Mouse (Mus musculus) lung, embryonic 15.5 days (tissue): ENCODE results near the gene Zfp988. TPM values are rescaled to one million over a fixed set of nuclear protein-coding genes. Genes with fewer than 3 reads are reported as not detected.
"Not testable (repeated sequence)": the region's sequence is repeated elsewhere in the genome, so short reads cannot be mapped to it uniquely, and the experiment has no call there.

Experiments used
- ATAC-seq: fragments of 200-750 bp; cut with Nextera tagmentation; 2 replicates; pipeline ENCODE4 v1.8.0; 2017; ENCODE audit warnings: moderate number of reproducible peaks, borderline replicate concordance; ENCODE audit not compliant: low FRiP score, low TSS enrichment; ENCODE audit errors: extremely low read depth
- H3K27ac ChIP-seq: fragments of 300-500 bp; sonication (generic); 2 replicates; pipeline ENCODE4 v1.5.1; 2015; ENCODE audit warnings: moderate library complexity, mild to moderate bottlenecking, inconsistent platforms
- H3K27me3 ChIP-seq: fragments of 300-500 bp; sonication (generic); 2 replicates; pipeline ENCODE4 v1.6.1; 2015; ENCODE audit warnings: inconsistent platforms
- H3K36me3 ChIP-seq: fragments of 300-500 bp; sonication (generic); 2 replicates; pipeline ENCODE4 v1.6.1; 2015; ENCODE audit warnings: inconsistent platforms
- H3K4me1 ChIP-seq: fragments of 300-500 bp; sonication (generic); 2 replicates; pipeline ENCODE4 v1.6.1; 2015; ENCODE audit warnings: inconsistent platforms
- H3K4me2 ChIP-seq: fragments of 300-500 bp; sonication (generic); 2 replicates; pipeline ENCODE4 v1.6.1; 2015; ENCODE audit warnings: inconsistent platforms, mild to moderate bottlenecking, moderate library complexity
- H3K4me3 ChIP-seq: fragments of 300-500 bp; sonication (generic); 2 replicates; pipeline ENCODE4 v1.5.1; 2015; ENCODE audit warnings: mild to moderate bottlenecking, inconsistent platforms
- H3K9ac ChIP-seq: fragments of 300-500 bp; sonication (generic); 2 replicates; pipeline ENCODE4 v1.6.1; 2015; ENCODE audit warnings: inconsistent platforms
- H3K9me3 ChIP-seq: fragments of 300-500 bp; sonication (generic); 2 replicates; pipeline ENCODE4 v1.6.1; 2016; ENCODE audit warnings: inconsistent platforms
- WGBS: fragments of 180-500 bp; shearing (Covaris S2); methylation state at CpG from one replicate; pipeline ENCODE4 v1.1.7; 2015; 5-methylcytosine and 5-hydroxymethylcytosine counted together
- polyA plus RNA-seq: library from polyadenylated mRNA; unstranded; fragments of >200 nt; fragmentation: Nextera tagmentation; extraction: Ambion mirVana; gene quantifications from 2 replicates; pipeline ENCODE4 v1.2.1, GENCODE M21; 2015

The Zfp988 gene
- polyA plus RNA-seq, 1 experiment from 2014 or later: 0.20 TPM

DNA sequence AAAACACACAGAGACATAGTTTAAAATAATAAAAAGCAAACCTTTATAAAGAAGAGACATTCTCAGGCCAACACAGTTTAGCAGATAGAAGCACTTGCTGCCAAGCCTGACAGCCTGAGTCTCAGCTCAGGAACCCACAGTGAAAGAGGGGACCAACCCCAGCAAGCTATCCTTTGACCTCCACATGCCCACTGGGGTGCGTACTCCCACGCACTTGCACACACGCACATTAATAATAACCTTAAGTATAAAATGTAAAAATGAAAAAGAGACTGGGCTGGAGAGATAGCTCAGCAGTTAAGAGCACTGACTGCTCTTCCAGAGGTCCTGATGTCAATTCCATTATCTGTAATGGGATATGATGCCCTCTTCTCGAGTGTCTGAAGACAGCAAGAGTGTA, 41.8 kb downstream of the Zfp988 start:
- H3K4me2 ChIP-seq, ATAC-seq, H3K4me3 ChIP-seq, H3K27ac ChIP-seq, H3K36me3 ChIP-seq, H3K9ac ChIP-seq, H3K27me3 ChIP-seq, H3K4me1 ChIP-seq: not testable (repeated sequence)
- H3K9me3 ChIP-seq: peaks cover 51% of the 10 kb centered on the region
- WGBS: 62% methylated on average over 4 of the region's 4 CpGs

DNA sequence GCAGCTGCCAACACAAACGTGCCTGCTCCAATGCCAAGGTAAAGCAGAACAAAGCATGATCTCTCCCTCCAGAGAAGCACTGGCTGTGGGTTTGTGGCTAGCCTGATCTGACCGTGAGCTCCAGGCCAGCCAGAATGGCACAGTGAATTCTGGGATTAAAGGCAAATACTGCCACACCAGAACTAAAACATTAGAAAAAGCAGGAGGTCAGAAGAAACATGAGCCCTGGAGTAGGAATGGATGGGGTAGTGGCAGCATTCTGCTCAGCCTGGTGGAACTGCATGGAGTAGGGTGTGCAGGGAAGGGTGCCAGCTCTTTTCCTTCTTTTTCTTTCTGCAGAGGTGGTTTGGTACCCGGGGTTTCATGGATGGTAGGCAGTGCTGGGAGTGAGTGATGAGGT, 42.4 kb downstream of the Zfp988 start:
- not testable (repeated sequence) for H3K4me1 ChIP-seq, ATAC-seq, H3K36me3 ChIP-seq, H3K27me3 ChIP-seq, H3K4me3 ChIP-seq, H3K27ac ChIP-seq, H3K9ac ChIP-seq, H3K4me2 ChIP-seq
- H3K9me3 ChIP-seq: peaks cover 51% of the 10 kb centered on the region
- WGBS: 70% methylated on average over 2 of the region's 3 CpGs

GRCm38 (mm10) chr4:147348401-147348800, 42.9 kb downstream of the Zfp988 start:
- not testable (repeated sequence) for H3K4me2 ChIP-seq, H3K27ac ChIP-seq, ATAC-seq, H3K27me3 ChIP-seq, H3K4me3 ChIP-seq, H3K9ac ChIP-seq, H3K36me3 ChIP-seq, H3K4me1 ChIP-seq
- peaks cover 48% of the 10 kb centered on the region for H3K9me3 ChIP-seq
- 73% methylated on average over 2 of the region's 2 CpGs for WGBS

DNA sequence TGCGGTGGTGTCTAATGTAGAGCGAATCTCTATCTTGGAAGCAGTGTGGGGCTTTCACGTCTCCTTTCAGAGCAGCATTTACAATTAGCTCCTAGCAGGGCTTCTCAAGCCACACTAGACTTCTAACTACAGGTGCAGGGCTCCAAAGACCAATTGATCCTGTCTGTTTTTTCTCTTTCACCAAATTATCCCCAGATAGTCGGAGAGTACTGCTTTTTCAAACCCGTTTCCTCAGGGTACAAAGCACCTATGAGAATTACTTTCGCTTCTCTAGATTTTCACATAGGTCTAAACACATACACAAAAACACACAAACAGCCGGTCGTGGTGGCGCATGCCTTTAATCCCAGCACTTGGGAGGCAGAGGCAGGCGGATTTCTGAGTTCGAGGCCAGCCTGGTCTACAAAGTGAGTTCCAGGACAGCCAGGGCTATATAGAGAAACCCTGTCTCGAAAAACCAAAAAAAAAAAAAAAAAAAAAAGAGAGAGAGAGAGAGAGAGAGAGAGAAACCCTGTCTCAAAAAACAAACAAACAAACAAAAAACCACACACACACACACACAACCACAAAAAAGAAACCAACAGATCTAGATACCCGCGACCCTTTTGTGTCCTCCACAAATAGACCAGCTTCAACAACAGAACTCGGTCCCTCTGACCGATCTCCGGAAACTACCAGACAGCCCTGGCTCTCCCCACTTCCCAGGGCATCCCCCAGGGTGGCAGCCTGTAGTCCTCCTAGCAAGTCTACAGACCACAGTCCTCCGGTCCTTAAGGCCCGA, 43.6 kb downstream of the Zfp988 start:
- not testable (repeated sequence) for H3K36me3 ChIP-seq, H3K27me3 ChIP-seq, H3K4me1 ChIP-seq, H3K9ac ChIP-seq, H3K27ac ChIP-seq, ATAC-seq, H3K4me2 ChIP-seq, H3K4me3 ChIP-seq
- H3K9me3 ChIP-seq: peaks cover 42% of the 10 kb centered on the region
- WGBS: 87% methylated on average over 18 of the region's 19 CpGs

DNA sequence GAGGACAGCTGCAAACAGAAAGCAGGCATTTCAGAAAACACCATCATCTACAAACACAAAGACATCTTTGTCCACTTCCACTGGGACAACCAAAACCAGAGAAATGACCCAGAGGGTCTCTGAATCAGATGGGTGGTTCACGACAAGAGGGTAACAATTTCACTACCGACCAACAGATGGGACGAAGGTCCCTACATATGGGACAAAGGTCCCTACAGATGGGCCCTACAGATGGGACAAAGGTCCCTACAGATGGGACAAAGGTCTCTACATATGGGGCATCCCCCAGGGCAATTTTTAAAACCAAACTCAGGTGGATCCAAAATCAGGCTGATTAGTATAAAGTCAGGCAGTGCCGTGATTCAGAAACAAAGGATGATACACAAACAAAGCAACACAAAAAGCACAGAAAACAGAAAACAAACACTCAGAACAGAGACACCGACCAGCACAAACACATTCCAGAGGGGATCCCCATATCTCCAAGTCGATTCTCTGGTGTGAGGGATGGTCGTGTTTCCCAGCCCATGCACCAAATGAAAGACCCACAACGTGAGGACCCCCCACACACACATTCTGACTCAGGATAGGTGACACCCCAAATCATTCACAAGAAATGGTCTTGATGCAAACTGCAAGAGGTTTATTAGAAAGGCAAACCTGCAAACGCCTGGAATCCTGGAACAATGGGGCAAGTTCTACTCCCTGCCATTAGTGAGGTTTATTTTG, 44.4 kb downstream of the Zfp988 start:
- not testable (repeated sequence) for H3K9ac ChIP-seq, H3K27me3 ChIP-seq, H3K4me1 ChIP-seq, H3K36me3 ChIP-seq, H3K27ac ChIP-seq, H3K4me2 ChIP-seq, ATAC-seq, H3K4me3 ChIP-seq
- peaks cover 46% of the 10 kb centered on the region for H3K9me3 ChIP-seq
- WGBS: 76% methylated on average over 9 of the region's 9 CpGs

DNA sequence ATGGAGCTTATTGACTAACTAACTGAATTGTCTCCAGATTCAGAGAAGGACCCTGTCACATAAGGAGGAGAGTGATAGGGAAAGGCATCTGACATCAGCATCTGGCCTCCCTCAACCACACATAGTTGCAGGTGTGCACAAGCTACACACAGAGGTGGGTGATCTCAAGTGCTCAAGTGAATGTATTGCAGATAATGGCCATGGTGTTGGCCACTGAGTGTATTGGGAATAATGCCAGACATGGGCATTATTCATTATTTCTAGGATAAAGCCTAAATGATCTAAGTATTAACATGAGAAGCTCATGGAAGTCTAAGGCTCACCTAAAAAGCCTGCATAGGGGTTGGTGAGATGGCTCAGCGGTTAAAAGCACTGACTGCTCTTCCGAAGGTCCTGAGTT, 45.1 kb downstream of the Zfp988 start:
- not testable (repeated sequence) for H3K4me3 ChIP-seq, H3K9ac ChIP-seq, H3K27ac ChIP-seq, H3K4me1 ChIP-seq, H3K36me3 ChIP-seq, H3K4me2 ChIP-seq, H3K27me3 ChIP-seq, ATAC-seq
- peaks cover 41% of the 10 kb centered on the region for H3K9me3 ChIP-seq
- 77% methylated on average over 2 of the region's 2 CpGs for WGBS

DNA sequence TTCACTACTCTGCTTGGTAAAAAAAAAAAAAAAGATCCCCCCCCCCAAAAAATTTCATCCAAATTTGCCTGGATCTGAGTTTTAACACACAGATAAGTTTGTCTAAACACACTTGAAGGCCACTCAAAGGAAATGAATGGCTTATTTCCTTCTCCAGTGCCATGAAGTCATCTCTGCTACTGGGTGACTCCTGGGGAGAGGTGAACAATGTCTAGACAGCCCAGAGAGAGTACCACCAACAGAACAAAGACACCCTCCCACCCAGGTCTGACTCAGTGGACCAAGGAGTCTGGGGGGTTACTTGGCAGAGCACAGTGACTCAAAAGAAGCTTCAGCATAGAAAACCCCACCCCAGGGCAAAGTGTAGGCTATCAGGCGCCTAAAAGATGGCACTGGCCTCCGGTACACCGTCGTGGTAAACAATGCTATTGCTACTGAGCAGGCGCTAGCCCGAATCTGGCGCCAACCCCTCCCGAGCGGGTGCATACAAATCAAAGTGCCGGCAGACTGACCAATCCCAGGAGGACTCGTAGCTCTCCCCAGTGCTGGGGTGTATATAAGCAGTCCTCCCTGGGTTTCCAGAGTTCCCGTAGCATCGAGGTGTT, 46.0 kb downstream of the Zfp988 start:
- H3K9ac ChIP-seq, H3K27me3 ChIP-seq, H3K27ac ChIP-seq, ATAC-seq, H3K36me3 ChIP-seq, H3K4me1 ChIP-seq, H3K4me3 ChIP-seq, H3K4me2 ChIP-seq: not testable (repeated sequence)
- peaks cover 37% of the 10 kb centered on the region for H3K9me3 ChIP-seq
- 79% methylated on average over 11 of the region's 13 CpGs for WGBS

- ATAC-seq: not testable (repeated sequence)
Measured at GRCm38 (mm10) chr4:147353626-147354025, 48.2 kb downstream of the Zfp988 start.

GRCm38 (mm10) chr4:147356042-147356441, 50.6 kb downstream of the Zfp988 start:
- not testable (repeated sequence) for H3K9me3 ChIP-seq, H3K4me3 ChIP-seq
- no CpG with 5 or more reads among the region's 3 CpGs for WGBS

More at GRCm38 (mm10) chr4:147353626-147354025, 48.2 kb downstream of the Zfp988 start:
- H3K9ac ChIP-seq, H3K4me2 ChIP-seq, H3K4me1 ChIP-seq, H3K27ac ChIP-seq, H3K27me3 ChIP-seq, H3K36me3 ChIP-seq, H3K4me3 ChIP-seq: not testable (repeated sequence)
- 76% methylated on average over 4 of the region's 4 CpGs for WGBS
- peaks cover 27% of the 10 kb centered on the region for H3K9me3 ChIP-seq

DNA sequence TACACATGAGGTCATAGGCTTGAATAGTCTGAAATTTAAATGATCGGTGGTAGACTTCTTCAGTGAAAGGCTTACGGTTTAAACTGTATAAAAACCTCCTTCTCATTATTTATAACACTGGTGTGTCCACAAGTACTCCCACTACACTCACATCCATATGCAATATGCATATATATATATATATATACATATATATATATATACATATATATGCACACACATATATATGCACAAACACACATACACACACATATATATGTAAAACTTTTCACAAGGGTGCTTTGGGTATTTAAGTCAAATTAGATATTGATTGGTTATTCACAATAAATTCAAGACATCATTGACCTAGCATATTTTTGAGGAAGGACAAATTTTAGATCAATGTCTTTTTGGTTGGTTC, 51.7 kb downstream of the Zfp988 start:
- H3K27ac ChIP-seq, H3K9ac ChIP-seq, H3K4me3 ChIP-seq, H3K4me2 ChIP-seq, H3K9me3 ChIP-seq, H3K36me3 ChIP-seq, H3K27me3 ChIP-seq, H3K4me1 ChIP-seq, ATAC-seq: not testable (repeated sequence)
- WGBS: no CpG with 5 or more reads among the region's 2 CpGs

More at GRCm38 (mm10) chr4:147356042-147356441, 50.6 kb downstream of the Zfp988 start:
- H3K27ac ChIP-seq, H3K4me1 ChIP-seq, ATAC-seq, H3K4me2 ChIP-seq, H3K27me3 ChIP-seq, H3K9ac ChIP-seq, H3K36me3 ChIP-seq: not testable (repeated sequence)

- H3K4me2 ChIP-seq, H3K27ac ChIP-seq, H3K36me3 ChIP-seq, ATAC-seq, H3K9ac ChIP-seq, H3K4me3 ChIP-seq, H3K9me3 ChIP-seq, H3K4me1 ChIP-seq, H3K27me3 ChIP-seq: not testable (repeated sequence)
- WGBS: no CpG with 5 or more reads among the region's 6 CpGs
Measured at GRCm38 (mm10) chr4:147361003-147361402, 55.5 kb downstream of the Zfp988 start, which contains the start of gene Zfp978. Gene Zfp978, plus strand, starts transcription at chr4:147361303.

DNA sequence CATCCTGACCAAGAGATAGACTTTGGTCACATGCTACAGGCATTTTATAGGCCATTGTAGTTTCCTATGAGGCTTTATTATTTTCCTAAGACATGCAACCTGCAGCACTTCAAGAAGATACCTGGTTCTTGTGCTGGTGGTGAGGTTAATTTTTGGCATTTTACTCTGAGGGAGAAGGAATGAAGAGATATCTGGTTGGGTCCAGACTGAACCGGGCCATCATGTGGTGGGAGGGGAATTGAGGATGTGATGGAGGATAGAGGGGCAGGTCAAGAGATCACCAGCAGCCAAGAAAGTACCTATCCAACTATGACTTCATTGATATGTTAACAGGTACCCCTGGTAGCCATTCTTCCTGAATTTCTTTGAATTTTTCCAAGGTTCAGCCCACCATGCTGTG, 56.4 kb downstream of the Zfp988 start:
- WGBS: no CpG with 5 or more reads among the region's 1 CpGs
- ATAC-seq, H3K4me3 ChIP-seq, H3K9me3 ChIP-seq, H3K4me2 ChIP-seq, H3K9ac ChIP-seq, H3K27ac ChIP-seq, H3K27me3 ChIP-seq, H3K36me3 ChIP-seq, H3K4me1 ChIP-seq: not testable (repeated sequence)
